Mouse (Mus musculus): ENCODE data around the gene Dpysl5. TPM values are rescaled to one million over a fixed set of nuclear protein-coding genes. Genes with fewer than 3 reads are reported as not detected.
A peak's percentile ranks its signal among the peaks of the same experiment; 100 is the strongest.

Gene Dpysl5
- polyA plus RNA-seq (2016; fragmentation: Nextera tagmentation; extraction: Ambion mirVana): 136 and 153 TPM in 2 replicates

GRCm38 (mm10) chr5:30711147-30712001 is at the start of gene Dpysl5:
Dpysl5 (plus strand) TSS chr5:30711564.
- H3K36me3 ChIP-seq: peaks cover 12% of the 10 kb centered on the region
- no peaks in the 10 kb centered on the region for H3K9me3 ChIP-seq
- H3K4me1 ChIP-seq: peaks cover 44% of the 10 kb centered on the region
- H3K4me2 ChIP-seq (replicated peaks): peak within 1 kb of the TSS; percentile 81
- peak within 1 kb of the TSS; percentile 89 for H3K9ac ChIP-seq (replicated peaks)
- WGBS: under 1% methylated on average over 69 of the region's 71 CpGs
- peak within 1 kb of the TSS; percentile 92 for H3K27ac ChIP-seq (replicated peaks)
- peak; percentile 90 for ATAC-seq (ENCODE audit: low FRiP score, low read depth)
- peaks cover 12% of the 10 kb centered on the region for H3K27me3 ChIP-seq
- peak within 1 kb of the TSS; percentile 68 for H3K4me3 ChIP-seq

- Histone ChIP-seq H3K9me3 (no peaks in the 10 kb centered on the region), H3K4me1 (peaks cover 23% of the 10 kb centered on the region), H3K4me3 (no peak overlapping the region), H3K36me3 (peaks cover 15% of the 10 kb centered on the region), H3K27ac (replicated peaks) (no peak overlapping the region), H3K27me3 (no peaks in the 10 kb centered on the region), H3K9ac (replicated peaks) (no peak overlapping the region), H3K4me2 (replicated peaks) (no peak overlapping the region)
- no peak for ATAC-seq (ENCODE audit: low FRiP score, low read depth)
- WGBS: 95% methylated on average over 9 of the region's 9 CpGs
Observed at GRCm38 (mm10) chr5:30665360-30665759, 46.0 kb upstream of the Dpysl5 start.

GRCm38 (mm10) chr5:30665968-30666367 is 45.4 kb upstream of the Dpysl5 start:
- H3K27ac ChIP-seq (replicated peaks): 0 out of 2 replicates have a peak overlapping the region, but pooled peaks have one; percentile 44
- H3K4me2 ChIP-seq (replicated peaks): peak overlapping the region; percentile 66
- 75% methylated on average over 6 of the region's 6 CpGs for WGBS
- H3K4me1 ChIP-seq: peaks cover 23% of the 10 kb centered on the region
- H3K9ac ChIP-seq (replicated peaks): peak overlapping the region; percentile 42
- H3K9me3 ChIP-seq: no peaks in the 10 kb centered on the region
- ATAC-seq (ENCODE audit: low FRiP score, low read depth): no peak
- peaks cover 20% of the 10 kb centered on the region for H3K36me3 ChIP-seq
- H3K4me3 ChIP-seq: peak overlapping the region; percentile 69
- no peaks in the 10 kb centered on the region for H3K27me3 ChIP-seq

GRCm38 (mm10) chr5:30666391-30667195 is 44.8 kb upstream of the Dpysl5 start, which contains the start of gene Cenpa:
Cenpa (plus strand) TSS chr5:30666777.
- Histone ChIP-seq H3K4me1 (peaks cover 23% of the 10 kb centered on the region), H3K9ac (replicated peaks) (peak within 1 kb of the TSS; percentile 68), H3K4me3 (peak within 1 kb of the TSS; percentile 69), H3K36me3 (peaks cover 20% of the 10 kb centered on the region), H3K27me3 (no peaks in the 10 kb centered on the region), H3K4me2 (replicated peaks) (peak within 1 kb of the TSS; percentile 66), H3K27ac (replicated peaks) (peak within 1 kb of the TSS; percentile 54), H3K9me3 (no peaks in the 10 kb centered on the region)
- peak; percentile 93 for ATAC-seq (ENCODE audit: low FRiP score, low read depth)
- under 1% methylated on average over 40 of the region's 40 CpGs for WGBS

- Histone ChIP-seq H3K36me3 (peaks cover 24% of the 10 kb centered on the region), H3K9ac (replicated peaks) (peak overlapping the region; percentile 68), H3K9me3 (no peaks in the 10 kb centered on the region), H3K4me1 (peaks cover 23% of the 10 kb centered on the region), H3K27ac (replicated peaks) (peak overlapping the region; percentile 54), H3K4me3 (peak overlapping the region; percentile 69), H3K4me2 (replicated peaks) (peak overlapping the region; percentile 66), H3K27me3 (no peaks in the 10 kb centered on the region)
- ATAC-seq (ENCODE audit: low FRiP score, low read depth): no peak
- WGBS: under 1% methylated on average over 13 of the region's 13 CpGs
Observed at GRCm38 (mm10) chr5:30667215-30667614, 44.1 kb upstream of the Dpysl5 start.

- ATAC-seq (ENCODE audit: low FRiP score, low read depth): no peak
- no peak overlapping the region for H3K27ac ChIP-seq (replicated peaks)
- WGBS: 10% methylated on average over 3 of the region's 3 CpGs
Observed at GRCm38 (mm10) chr5:30667686-30668085, 43.7 kb upstream of the Dpysl5 start.

GRCm38 (mm10) chr5:30668637-30669495 is 42.5 kb upstream of the Dpysl5 start:
- no peak for ATAC-seq (ENCODE audit: low FRiP score, low read depth)
- Histone ChIP-seq H3K36me3 (peaks cover 40% of the 10 kb centered on the region), H3K9me3 (no peaks in the 10 kb centered on the region), H3K9ac (replicated peaks) (no peak overlapping the region), H3K4me3 (0 out of 2 replicates have a peak overlapping the region, but pooled peaks have one; percentile 69), H3K4me2 (replicated peaks) (peak overlapping the region; percentile 66), H3K27me3 (no peaks in the 10 kb centered on the region), H3K27ac (replicated peaks) (no peak overlapping the region), H3K4me1 (peaks cover 23% of the 10 kb centered on the region)
- 93% methylated on average over 9 of the region's 9 CpGs for WGBS

More at GRCm38 (mm10) chr5:30667686-30668085, 43.7 kb upstream of the Dpysl5 start:
- Histone ChIP-seq H3K9ac (replicated peaks) (peak overlapping the region; percentile 68), H3K36me3 (peaks cover 28% of the 10 kb centered on the region), H3K4me2 (replicated peaks) (peak overlapping the region; percentile 66), H3K4me1 (peaks cover 23% of the 10 kb centered on the region), H3K27me3 (no peaks in the 10 kb centered on the region), H3K9me3 (no peaks in the 10 kb centered on the region), H3K4me3 (peak overlapping the region; percentile 69)

GRCm38 (mm10) chr5:30669496-30669830 is 41.9 kb upstream of the Dpysl5 start:
- ATAC-seq (ENCODE audit: low FRiP score, low read depth): no peak
- Histone ChIP-seq H3K36me3 (peaks cover 46% of the 10 kb centered on the region), H3K4me2 (replicated peaks) (no peak overlapping the region), H3K27me3 (no peaks in the 10 kb centered on the region), H3K9me3 (no peaks in the 10 kb centered on the region), H3K9ac (replicated peaks) (no peak overlapping the region), H3K27ac (replicated peaks) (no peak overlapping the region), H3K4me3 (no peak overlapping the region), H3K4me1 (peaks cover 23% of the 10 kb centered on the region)
- 91% methylated on average over 3 of the region's 3 CpGs for WGBS

GRCm38 (mm10) chr5:30670091-30670490 is 41.3 kb upstream of the Dpysl5 start:
- Histone ChIP-seq H3K36me3 (peaks cover 50% of the 10 kb centered on the region), H3K4me2 (replicated peaks) (no peak overlapping the region), H3K27me3 (no peaks in the 10 kb centered on the region), H3K27ac (replicated peaks) (no peak overlapping the region), H3K4me3 (no peak overlapping the region), H3K9ac (replicated peaks) (no peak overlapping the region), H3K9me3 (no peaks in the 10 kb centered on the region), H3K4me1 (peaks cover 23% of the 10 kb centered on the region)
- ATAC-seq (ENCODE audit: low FRiP score, low read depth): no peak
- 94% methylated on average over 7 of the region's 7 CpGs for WGBS

- Histone ChIP-seq H3K4me3 (no peak overlapping the region), H3K4me2 (replicated peaks) (no peak overlapping the region), H3K9ac (replicated peaks) (no peak overlapping the region), H3K4me1 (peaks cover 5% of the 10 kb centered on the region), H3K27ac (replicated peaks) (no peak overlapping the region), H3K27me3 (no peaks in the 10 kb centered on the region), H3K36me3 (peaks cover 57% of the 10 kb centered on the region), H3K9me3 (no peaks in the 10 kb centered on the region)
- WGBS: 84% methylated on average over 7 of the region's 7 CpGs
- ATAC-seq (ENCODE audit: low FRiP score, low read depth): no peak
Observed at GRCm38 (mm10) chr5:30674001-30674400, 37.4 kb upstream of the Dpysl5 start.

- H3K27me3 ChIP-seq: no peaks in the 10 kb centered on the region
- no peak overlapping the region for H3K4me3 ChIP-seq
- H3K9ac ChIP-seq (replicated peaks): no peak overlapping the region
- H3K4me2 ChIP-seq (replicated peaks): no peak overlapping the region
- peaks cover 43% of the 10 kb centered on the region for H3K36me3 ChIP-seq
- no peak overlapping the region for H3K27ac ChIP-seq (replicated peaks)
- H3K4me1 ChIP-seq: no peaks in the 10 kb centered on the region
- no peak for ATAC-seq (ENCODE audit: low FRiP score, low read depth)
- H3K9me3 ChIP-seq: no peaks in the 10 kb centered on the region
- 90% methylated on average over 7 of the region's 7 CpGs for WGBS
Observed at GRCm38 (mm10) chr5:30676800-30677199, 34.6 kb upstream of the Dpysl5 start.

Measured in midbrain, embryonic 12.5 days (tissue).